Comparison of ENCODE assay signal across 8 mouse cellular contexts in genomic region chr17:46628791-46629684, GRCm38 (mm10). TPM values are rescaled to one million over a fixed set of nuclear protein-coding genes. Genes with fewer than 3 reads are reported as not detected.
DNase-seq lines count a peak whose midpoint lies in the region; ATAC-seq and TF ChIP-seq lines count a peak whose summit lies in the region.

Gene Ptk7, minus strand, starts transcription at chr17:46629504.

- H3K9me3 ChIP-seq in forebrain, embryonic 14.5 days (replicated peaks; ENCODE audit: control insufficient read depth, low read length): no peaks in the 10 kb centered on the region
- H3K9me3 ChIP-seq in hindbrain, embryonic 14.5 days (ENCODE audit: control insufficient read depth, low read length): no peaks in the 10 kb centered on the region
- H3K9me3 ChIP-seq in midbrain, embryonic 16.5 days (replicated peaks; ENCODE audit: control insufficient read depth, low read length, poor library complexity, severe bottlenecking): no peaks in the 10 kb centered on the region

- H3K36me3 ChIP-seq in forebrain, embryonic 14.5 days (ENCODE audit: control insufficient read depth, insufficient read depth, low read length): peaks cover 34% of the 10 kb centered on the region
- H3K36me3 ChIP-seq in hindbrain, embryonic 14.5 days (replicated peaks; ENCODE audit: control insufficient read depth, insufficient read depth): peaks cover 31% of the 10 kb centered on the region
- peaks cover 7% of the 10 kb centered on the region; the same call in 1 of the 2 replicates for H3K36me3 ChIP-seq in liver, adult 2 months (ENCODE audit: control insufficient read depth, insufficient read depth, low read length)
- H3K36me3 ChIP-seq in midbrain, embryonic 16.5 days (ENCODE audit: control insufficient read depth, insufficient read depth, low read length): peaks cover 11% of the 10 kb centered on the region

- H3K9ac ChIP-seq in forebrain, embryonic 14.5 days (ENCODE audit: low read length): peak within 1 kb of the TSS; percentile 92
- peak within 1 kb of the TSS; percentile 86 for H3K9ac ChIP-seq in hindbrain, embryonic 14.5 days
- H3K9ac ChIP-seq in liver, adult 2 months (ENCODE audit: low read depth, low read length): peak within 1 kb of the TSS; percentile 68
- peak within 1 kb of the TSS; percentile 97 for H3K9ac ChIP-seq in midbrain, embryonic 16.5 days (ENCODE audit: low read depth, low read length)

- intact Hi-C loops in gastrocnemius, postnatal 36 days (cut with DNase I): no loop called here

- TF ChIP-seq CTCF in liver, adult 2 months (IDR thresholded peaks at IDR 0.05; ENCODE audit: low read depth, low read length): no peak

- peak within 1 kb of the TSS; percentile 70 for H3K4me2 ChIP-seq in forebrain, embryonic 14.5 days (ENCODE audit: low read length)
- peak within 1 kb of the TSS; percentile 83 for H3K4me2 ChIP-seq in hindbrain, embryonic 14.5 days (replicated peaks)
- H3K4me2 ChIP-seq in midbrain, embryonic 16.5 days (ENCODE audit: low read length): peak within 1 kb of the TSS; percentile 65

- ATAC-seq in forebrain, embryonic 14.5 days: peak; percentile 86
- ATAC-seq in hindbrain, embryonic 14.5 days (ENCODE audit: low FRiP score): peak; percentile 77
- ATAC-seq in midbrain, embryonic 16.5 days: peak; percentile 78

- H3K4me1 ChIP-seq in forebrain, embryonic 14.5 days (ENCODE audit: control insufficient read depth, insufficient read depth, low read length): peaks cover 21% of the 10 kb centered on the region
- peaks cover 31% of the 10 kb centered on the region for H3K4me1 ChIP-seq in hindbrain, embryonic 14.5 days (replicated peaks; ENCODE audit: control insufficient read depth, insufficient read depth, low read length)
- no peaks in the 10 kb centered on the region for H3K4me1 ChIP-seq in liver, adult 2 months (ENCODE audit: control insufficient read depth, insufficient read depth, low read length)
- peaks cover 26% of the 10 kb centered on the region for H3K4me1 ChIP-seq in midbrain, embryonic 16.5 days (ENCODE audit: control insufficient read depth, insufficient read depth, low read length)

- no peaks in the 10 kb centered on the region for H3K27me3 ChIP-seq in forebrain, embryonic 14.5 days (replicated peaks; ENCODE audit: control insufficient read depth, insufficient read depth, low read length)
- H3K27me3 ChIP-seq in hindbrain, embryonic 14.5 days (ENCODE audit: control insufficient read depth, insufficient read depth, low read length): no peaks in the 10 kb centered on the region
- no peaks in the 10 kb centered on the region for H3K27me3 ChIP-seq in liver, adult 2 months (ENCODE audit: control insufficient read depth, insufficient read depth, low read length)
- no peaks in the 10 kb centered on the region for H3K27me3 ChIP-seq in midbrain, embryonic 16.5 days (ENCODE audit: control insufficient read depth, insufficient read depth, low read depth, low read length)

- no peak for TF ChIP-seq POLR2A in liver, adult 2 months (IDR thresholded peaks at IDR 0.05; ENCODE audit: extremely low read depth, insufficient read depth, low read length)

- WGBS in forebrain, embryonic 14.5 days: 1% methylated on average over 73 of the region's 90 CpGs
- under 1% methylated on average over 81 of the region's 90 CpGs for WGBS in hindbrain, embryonic 14.5 days
- 7% methylated on average over 77 of the region's 90 CpGs for WGBS in liver, adult 2 months
- WGBS in midbrain, embryonic 16.5 days: under 1% methylated on average over 65 of the region's 90 CpGs

- H3K27ac ChIP-seq in forebrain, embryonic 14.5 days (ENCODE audit: low read depth, low read length): peak within 1 kb of the TSS; percentile 82
- peak within 1 kb of the TSS; percentile 88 for H3K27ac ChIP-seq in hindbrain, embryonic 14.5 days
- no peak within 1 kb of the TSS for H3K27ac ChIP-seq in liver, adult 2 months (replicated peaks; ENCODE audit: insufficient read depth, low read depth, low read length)
- peak within 1 kb of the TSS; percentile 89 for H3K27ac ChIP-seq in midbrain, embryonic 16.5 days (ENCODE audit: low read length)

- DNase-seq in gastrocnemius, adult 18-20 months (ENCODE audit: low spot score): peak; percentile 8
- no peak for DNase-seq in gastrocnemius, postnatal 36 days
- DNase-seq in brain, embryonic 18.5 days (ENCODE audit: low read depth, low spot score): peak; percentile 74
- DNase-seq in forebrain, embryonic 14.5 days (ENCODE audit: low spot score): peak; percentile 93
- peak; percentile 88 for DNase-seq in hindbrain, embryonic 14.5 days (ENCODE audit: low spot score)
- no peak for DNase-seq in liver, adult 2 months (ENCODE audit: extremely low read depth, low read depth, low spot score)
- DNase-seq in testis, postnatal 10 days (ENCODE audit: low spot score): peak; percentile 95

- H3K4me3 ChIP-seq in forebrain, embryonic 14.5 days (ENCODE audit: low read depth, low read length): peak within 1 kb of the TSS; percentile 90
- H3K4me3 ChIP-seq in hindbrain, embryonic 14.5 days (replicated peaks; ENCODE audit: low read length): peak within 1 kb of the TSS; percentile 72
- H3K4me3 ChIP-seq in liver, adult 2 months (ENCODE audit: insufficient read depth, low read depth, low read length): peak within 1 kb of the TSS; percentile 50
- H3K4me3 ChIP-seq in midbrain, embryonic 16.5 days (ENCODE audit: low read depth, low read length): peak within 1 kb of the TSS; percentile 96

- no peaks in the 10 kb centered on the region for H3K79me2 ChIP-seq in liver, adult 2 months (ENCODE audit: control insufficient read depth, insufficient read depth, low read length)

RNA-seq across cellular contexts. Expression of gene Ptk7, which starts in this region (rescaled TPM):
- total RNA-seq in gastrocnemius, adult 18-20 months (2021): under 1 TPM; 0.30 to 0.38 TPM
- under 1 TPM; 0.79 to 0.94 TPM for total RNA-seq in gastrocnemius, postnatal 36 days (2021)
- 15.3 and 19.0 TPM in 2 replicates for polyA plus RNA-seq in forebrain, embryonic 14.5 days (2014; fragmentation: Nextera tagmentation; extraction: Ambion mirVana)
- polyA plus RNA-seq in hindbrain, embryonic 14.5 days (2014; fragmentation: Nextera tagmentation; extraction: Ambion mirVana): 19.2 and 20.6 TPM in 2 replicates
- 0.65 and 0.87 TPM in 2 replicates for total RNA-seq in liver, adult 2 months (2014; rRNA removed)
- polyA plus RNA-seq in liver, adult 2 months (2012; rRNA removed): 0.40 and 0.66 TPM in 2 replicates
- 26.9 and 28.8 TPM in 2 replicates for polyA plus RNA-seq in midbrain, embryonic 16.5 days (2015; fragmentation: Nextera tagmentation; extraction: Ambion mirVana)

Comparison
In these comparisons a context has a peak if more than half of its experiments do, and no peak if none do; other contexts are left out.
1. Peak in DNase-seq in gastrocnemius, adult 18-20 months; RNA of the gene not detected or under 1 TPM.
2. DNase-seq: peak in brain, embryonic 18.5 days (single experiment), forebrain, embryonic 14.5 days (single experiment), hindbrain, embryonic 14.5 days (single experiment) and testis, postnatal 10 days (single experiment); none in gastrocnemius, postnatal 36 days (0 of 2) and liver, adult 2 months (single experiment).
3. Peak in every context shown above with its lines, with median percentiles within 50 percentile points of each other: ATAC-seq, H3K4me2 ChIP-seq, H3K4me3 ChIP-seq and H3K9ac ChIP-seq.